Mouse (Mus musculus) frontal cortex, adult 2 months (tissue): ENCODE results near the gene Mcat. TPM values are rescaled to one million over a fixed set of nuclear protein-coding genes. Genes with fewer than 3 reads are reported as not detected.

Source experiments
- DNase-seq, 2 experiments: peaks; one replicate each; pipeline ENCODE4 v3.0.0; 2022; ENCODE audit warnings: low spot score in 1 of 2; ENCODE audit errors: extremely low spot score in 1 of 2
- polyA plus RNA-seq: library from polyadenylated mRNA; depleted of rRNA; stranded (reverse); fragments of >200 nt; gene quantifications from 2 replicates; pipeline ENCODE4 v1.2.3, GENCODE M21; 2012

Gene Mcat
- polyA plus RNA-seq, 1 experiment: 29.6 TPM

- DNase-seq: no peak
Observed at GRCm38 (mm10) chr15:83539905-83540304, 23.7 kb downstream of the Mcat start.

GRCm38 (mm10) chr15:83538855-83539254 lies 24.7 kb downstream of the Mcat start:
- no peak for DNase-seq

GRCm38 (mm10) chr15:83535890-83536231 lies 27.7 kb downstream of the Mcat start:
- DNase-seq: no peak

GRCm38 (mm10) chr15:83534960-83535889 lies 28.4 kb downstream of the Mcat start:
- DNase-seq: no peak

- no peak for DNase-seq
Observed at GRCm38 (mm10) chr15:83532606-83533005, 31.0 kb downstream of the Mcat start.

- no peak for DNase-seq
Observed at GRCm38 (mm10) chr15:83531961-83532469, 31.6 kb downstream of the Mcat start.

GRCm38 (mm10) chr15:83530688-83531087 lies 32.9 kb downstream of the Mcat start:
- DNase-seq: no peak

GRCm38 (mm10) chr15:83530233-83530632 lies 33.4 kb downstream of the Mcat start:
- no peak for DNase-seq

GRCm38 (mm10) chr15:83529765-83530164 lies 33.8 kb downstream of the Mcat start:
- no peak for DNase-seq

GRCm38 (mm10) chr15:83528892-83529291 lies 34.7 kb downstream of the Mcat start:
- DNase-seq: no peak

- no peak for DNase-seq
Observed at GRCm38 (mm10) chr15:83527747-83528146, 35.8 kb downstream of the Mcat start.

- DNase-seq: no peak
Observed at GRCm38 (mm10) chr15:83527092-83527437, 36.5 kb downstream of the Mcat start.

GRCm38 (mm10) chr15:83526424-83527091 lies 37.0 kb downstream of the Mcat start, which contains the start of gene Bik:
Gene Bik, plus strand, starts transcription at chr15:83526862.
- DNase-seq: no peak

GRCm38 (mm10) chr15:83524333-83524729 lies 39.3 kb downstream of the Mcat start:
- no peak for DNase-seq

- DNase-seq: no peak
Observed at GRCm38 (mm10) chr15:83523638-83524332, 39.8 kb downstream of the Mcat start.

GRCm38 (mm10) chr15:83523196-83523595 lies 40.4 kb downstream of the Mcat start:
- DNase-seq: no peak

- DNase-seq: no peak
Observed at GRCm38 (mm10) chr15:83520861-83521382, 42.7 kb downstream of the Mcat start.

- peak; percentile 18 to 86 for DNase-seq
Observed at GRCm38 (mm10) chr15:83518215-83519048, 45.2 kb downstream of the Mcat start.

GRCm38 (mm10) chr15:83515018-83515417 lies 48.6 kb downstream of the Mcat start:
- DNase-seq: peak in 1 of 2 experiments; percentile 43
